Mouse (Mus musculus): ENCODE results near the gene Prl7c1. TPM values are rescaled to one million over a fixed set of nuclear protein-coding genes. Genes with fewer than 3 reads are reported as not detected.
"Not testable (repeated sequence)": the region's sequence is repeated elsewhere in the genome, so short reads cannot be mapped to it uniquely, and the experiment has no call there.

Prl7c1 gene
- polyA plus RNA-seq (2012; ENCODE audit: insufficient read depth, insufficient read length, missing spikeins) = not detected in 2 replicates

- H3K4me1 ChIP-seq (ENCODE audit: control insufficient read depth, insufficient read depth, low read length); H3K4me3 ChIP-seq (ENCODE audit: insufficient read depth, low read length); H3K27ac ChIP-seq (ENCODE audit: insufficient read depth, low read depth, low read length): not testable (repeated sequence)
These were observed at the start of gene Prl7c1 for GRCm38 (mm10) chr13:27780704-27781103. Gene Prl7c1, minus strand, starts transcription at chr13:27780804.

GRCm38 (mm10) chr13:27802765-27803164 is 22.2 kb upstream of the Prl7c1 start:
- Histone ChIP-seq H3K27ac (ENCODE audit: insufficient read depth, low read depth, low read length) (no peak overlapping the region), H3K4me1 (ENCODE audit: control insufficient read depth, insufficient read depth, low read length) (no peaks in the 10 kb centered on the region), H3K4me3 (ENCODE audit: insufficient read depth, low read length) (no peak overlapping the region)
- TF ChIP-seq POLR2A (IDR thresholded peaks at IDR 0.05; ENCODE audit: borderline replicate concordance, low read depth, low read length) (no peak), CTCF (IDR thresholded peaks at IDR 0.05; ENCODE audit: low read depth, low read length) (no peak)

GRCm38 (mm10) chr13:27801354-27801753 is 20.8 kb upstream of the Prl7c1 start, which contains the start of gene Prl2a1:
Gene Prl2a1, plus strand, starts transcription at chr13:27801654.
- Histone ChIP-seq H3K27ac (ENCODE audit: insufficient read depth, low read depth, low read length) (no peak within 1 kb of the TSS), H3K4me1 (ENCODE audit: control insufficient read depth, insufficient read depth, low read length) (no peaks in the 10 kb centered on the region), H3K4me3 (ENCODE audit: insufficient read depth, low read length) (no peak within 1 kb of the TSS)
- TF ChIP-seq CTCF (IDR thresholded peaks at IDR 0.05; ENCODE audit: low read depth, low read length) (no peak), POLR2A (IDR thresholded peaks at IDR 0.05; ENCODE audit: borderline replicate concordance, low read depth, low read length) (no peak)

GRCm38 (mm10) chr13:27799303-27799702 is 18.7 kb upstream of the Prl7c1 start:
- no peaks in the 10 kb centered on the region for H3K4me1 ChIP-seq (ENCODE audit: control insufficient read depth, insufficient read depth, low read length)
- no peak overlapping the region for H3K4me3 ChIP-seq (ENCODE audit: insufficient read depth, low read length)
- no peak overlapping the region for H3K27ac ChIP-seq (ENCODE audit: insufficient read depth, low read depth, low read length)
- TF ChIP-seq POLR2A (IDR thresholded peaks at IDR 0.05; ENCODE audit: borderline replicate concordance, low read depth, low read length) (no peak), CTCF (IDR thresholded peaks at IDR 0.05; ENCODE audit: low read depth, low read length) (no peak)

- H3K4me3 ChIP-seq (ENCODE audit: insufficient read depth, low read length) = no peak overlapping the region
These were observed 46.0 kb downstream of the Prl7c1 start for GRCm38 (mm10) chr13:27734512-27735186.

GRCm38 (mm10) chr13:27730286-27730959 is 50.2 kb downstream of the Prl7c1 start:
- H3K4me3 ChIP-seq (ENCODE audit: insufficient read depth, low read length); H3K27ac ChIP-seq (ENCODE audit: insufficient read depth, low read depth, low read length); H3K4me1 ChIP-seq (ENCODE audit: control insufficient read depth, insufficient read depth, low read length): not testable (repeated sequence)

More at GRCm38 (mm10) chr13:27734512-27735186, 46.0 kb downstream of the Prl7c1 start:
- TF ChIP-seq POLR2A (IDR thresholded peaks at IDR 0.05; ENCODE audit: borderline replicate concordance, low read depth, low read length) = no peak
- Histone ChIP-seq H3K27ac (ENCODE audit: insufficient read depth, low read depth, low read length) (no peak overlapping the region), H3K4me1 (ENCODE audit: control insufficient read depth, insufficient read depth, low read length) (no peaks in the 10 kb centered on the region)

- not testable (repeated sequence) for H3K27ac ChIP-seq (ENCODE audit: insufficient read depth, low read depth, low read length); H3K4me3 ChIP-seq (ENCODE audit: insufficient read depth, low read length); H3K4me1 ChIP-seq (ENCODE audit: control insufficient read depth, insufficient read depth, low read length)
These were observed 55.5 kb downstream of the Prl7c1 start for GRCm38 (mm10) chr13:27725057-27725456.

Other genes with a start within 250 kb of the Prl7c1 start
- gene Prl8a9, start 216.2 kb downstream of the Prl7c1 start, polyA plus RNA-seq (2012; ENCODE audit: insufficient read depth, insufficient read length, missing spikeins) = not detected in 2 replicates
- not detected in 2 replicates for gene Prl8a1, start 198.6 kb downstream of the Prl7c1 start, polyA plus RNA-seq (2012; ENCODE audit: insufficient read depth, insufficient read length, missing spikeins)
- not detected in 2 replicates for gene Prl7b1, start 170.2 kb downstream of the Prl7c1 start, polyA plus RNA-seq (2012; ENCODE audit: insufficient read depth, insufficient read length, missing spikeins)
- not detected in 2 replicates for gene Prl7a1, start 138.3 kb downstream of the Prl7c1 start, polyA plus RNA-seq (2012; ENCODE audit: insufficient read depth, insufficient read length, missing spikeins)
- not detected in 2 replicates for gene Prl7a2, start 112.8 kb downstream of the Prl7c1 start, polyA plus RNA-seq (2012; ENCODE audit: insufficient read depth, insufficient read length, missing spikeins)
- not detected in 2 replicates for gene Prl7d1, start 64.1 kb downstream of the Prl7c1 start, polyA plus RNA-seq (2012; ENCODE audit: insufficient read depth, insufficient read length, missing spikeins)
- not detected in 2 replicates for gene Prl2a1, start 20.9 kb upstream of the Prl7c1 start, polyA plus RNA-seq (2012; ENCODE audit: insufficient read depth, insufficient read length, missing spikeins)
- not detected in 2 replicates for gene Prl2c1, start 68.5 kb upstream of the Prl7c1 start, polyA plus RNA-seq (2012; ENCODE audit: insufficient read depth, insufficient read length, missing spikeins)
- not detected in 2 replicates for gene Prl4a1, start 235.4 kb upstream of the Prl7c1 start, polyA plus RNA-seq (2012; ENCODE audit: insufficient read depth, insufficient read length, missing spikeins)